Mouse (Mus musculus) neural tube, embryonic 14.5 days (tissue): ENCODE results near the gene Lrmda. TPM values are rescaled to one million over a fixed set of nuclear protein-coding genes. Genes with fewer than 3 reads are reported as not detected.

Experiments
- ATAC-seq: fragments of 200-750 bp; cut with Nextera tagmentation; 2 replicates; pipeline ENCODE4 v1.8.0; 2017; ENCODE audit warnings: low read depth, mild to moderate bottlenecking, moderate TSS enrichment, moderate library complexity
- H3K27ac ChIP-seq: fragments of 300-500 bp; sonication (generic); 2 replicates; pipeline ENCODE4 v1.5.1; 2014; ENCODE audit warnings: low read depth, mild to moderate bottlenecking, control low read depth, low read length, moderate library complexity, mixed read lengths
- H3K27me3 ChIP-seq: fragments of 300-500 bp; sonication (generic); 2 replicates; pipeline ENCODE4 v1.6.1; 2014; ENCODE audit warnings: low read length; ENCODE audit not compliant: control insufficient read depth, insufficient read depth
- H3K36me3 ChIP-seq: fragments of 300-500 bp; sonication (generic); 2 replicates; pipeline ENCODE4 v1.6.1; 2014; ENCODE audit warnings: low read length, mixed read lengths; ENCODE audit not compliant: control insufficient read depth, insufficient read depth
- H3K4me1 ChIP-seq: fragments of 300-500 bp; sonication (generic); 2 replicates; pipeline ENCODE4 v1.6.1; 2014; ENCODE audit warnings: low read length; ENCODE audit not compliant: control insufficient read depth, insufficient read depth
- H3K4me2 ChIP-seq: fragments of 300-500 bp; sonication (generic); 2 replicates; pipeline ENCODE4 v1.6.1; 2014; ENCODE audit warnings: mild to moderate bottlenecking, low read depth, low read length, control low read depth
- H3K4me3 ChIP-seq: fragments of 300-500 bp; sonication (generic); 2 replicates; pipeline ENCODE4 v1.5.1; 2014; ENCODE audit warnings: low read depth, low read length, control low read depth, mixed read lengths
- H3K9ac ChIP-seq: fragments of 300-500 bp; sonication (generic); replicated peaks from 2 replicates; pipeline ENCODE4 v1.6.1; 2014; ENCODE audit warnings: low read depth, mild to moderate bottlenecking, control low read depth, low read length, mixed read lengths
- H3K9me3 ChIP-seq: fragments of 300-500 bp; sonication (generic); 2 replicates; pipeline ENCODE4 v1.6.1; 2016; ENCODE audit warnings: low read length; ENCODE audit not compliant: control insufficient read depth
- WGBS: fragments of 180-500 bp; shearing (Covaris S2); extraction: QIAGEN DNeasy Blood & Tissue Kit; methylation state at CpG from one replicate; pipeline ENCODE4 v1.1.7; 2014; 5-methylcytosine and 5-hydroxymethylcytosine counted together
- polyA plus RNA-seq: library from polyadenylated mRNA; unstranded; fragments of >200 nt; fragmentation: Nextera tagmentation; extraction: Ambion mirVana; gene quantifications from 2 replicates; pipeline ENCODE4 v1.2.1, GENCODE M21; 2014

Gene Lrmda
- polyA plus RNA-seq, 1 experiment from 2014 or later = 0.35 TPM

DNA sequence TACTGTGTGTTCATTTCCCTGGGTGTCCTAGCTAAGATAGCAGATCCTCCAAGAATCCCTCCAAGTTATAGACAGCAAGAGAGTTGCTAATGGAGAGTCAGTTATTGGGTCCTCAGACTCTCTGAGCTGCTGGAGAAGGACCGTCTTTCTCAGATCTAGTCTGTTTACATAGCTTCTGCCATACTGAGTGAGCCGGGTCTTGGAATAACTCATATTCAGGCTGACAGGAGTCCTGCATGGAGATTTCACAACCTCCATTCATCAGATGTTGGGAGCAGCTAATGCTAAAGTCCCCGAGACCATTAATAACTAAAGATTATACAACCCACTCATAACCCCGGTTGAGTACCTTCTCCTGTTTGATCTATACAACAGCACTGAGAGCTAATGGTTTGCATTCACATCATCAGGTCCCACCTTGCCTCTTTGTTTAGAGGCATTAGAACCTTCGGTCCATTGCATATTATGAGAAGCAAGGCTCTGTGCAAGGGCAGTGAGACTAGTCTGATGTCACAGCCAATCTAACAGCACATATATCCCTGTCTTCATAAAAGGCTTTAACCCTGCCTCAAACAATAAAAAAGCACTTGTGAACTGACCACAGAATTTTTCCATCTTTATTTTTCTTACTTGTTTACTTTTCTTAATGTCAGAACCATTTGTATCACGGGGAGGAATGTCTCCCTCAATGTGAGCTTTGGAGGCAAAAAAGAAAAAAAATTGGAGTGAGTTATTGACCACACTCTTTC is 1037.9 kb downstream of the Lrmda start:
- 83% methylated on average over 6 of the region's 6 CpGs for WGBS
- Histone ChIP-seq H3K36me3 (no peaks in the 10 kb centered on the region), H3K9ac (no peak overlapping the region), H3K4me2 (no peak overlapping the region), H3K4me3 (no peak overlapping the region), H3K4me1 (no peaks in the 10 kb centered on the region), H3K27ac (no peak overlapping the region), H3K9me3 (no peaks in the 10 kb centered on the region), H3K27me3 (no peaks in the 10 kb centered on the region)
- no peak for ATAC-seq

DNA sequence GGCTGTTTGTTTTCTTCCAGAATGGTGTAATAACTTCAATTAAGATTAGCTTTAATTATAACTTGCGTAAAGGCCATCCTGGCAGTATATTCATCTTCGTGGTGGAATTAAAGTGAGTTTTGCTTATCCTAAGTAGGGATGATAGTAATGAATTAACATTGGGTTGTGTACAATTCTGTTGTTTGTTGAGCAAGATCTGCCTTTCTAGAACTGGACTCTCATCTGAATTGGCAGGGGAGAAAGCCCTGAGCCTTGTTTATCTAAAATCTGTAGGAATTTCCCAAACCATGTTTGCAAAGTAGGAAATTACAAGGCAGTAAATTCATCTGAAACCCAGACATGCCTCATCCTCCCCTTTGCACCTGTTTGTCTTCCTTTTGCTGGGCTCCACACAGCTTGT is 1038.5 kb downstream of the Lrmda start:
- Histone ChIP-seq H3K4me3 (no peak overlapping the region), H3K36me3 (no peaks in the 10 kb centered on the region), H3K27ac (no peak overlapping the region), H3K4me2 (no peak overlapping the region), H3K4me1 (no peaks in the 10 kb centered on the region), H3K9me3 (no peaks in the 10 kb centered on the region), H3K9ac (no peak overlapping the region), H3K27me3 (no peaks in the 10 kb centered on the region)
- WGBS = 97% methylated on average over 2 of the region's 2 CpGs
- no peak for ATAC-seq

DNA sequence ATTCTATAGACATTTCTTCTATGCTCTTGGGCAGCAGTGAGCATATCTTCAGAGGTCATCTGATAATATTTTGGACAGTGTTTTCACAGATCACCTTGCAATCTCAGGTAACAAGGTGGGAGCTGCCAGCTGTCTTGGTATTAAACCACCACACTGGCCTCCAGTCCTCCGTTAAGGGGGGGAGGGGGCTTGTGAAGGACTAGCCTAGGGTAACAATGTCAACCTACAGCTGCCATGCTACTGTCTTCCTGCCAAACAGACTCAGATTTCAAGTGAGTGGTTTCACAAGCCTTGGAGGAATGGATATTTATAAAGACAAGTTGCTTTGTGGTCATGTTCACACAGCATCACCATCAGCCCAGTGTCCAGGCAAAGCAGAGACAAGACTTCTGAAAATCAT is 1059.2 kb downstream of the Lrmda start:
- no peaks in the 10 kb centered on the region for H3K36me3 ChIP-seq
- WGBS = 73% methylated on average over 1 of the region's 1 CpGs
- no peak overlapping the region for H3K4me3 ChIP-seq
- H3K9me3 ChIP-seq = no peaks in the 10 kb centered on the region
- no peak overlapping the region for H3K9ac ChIP-seq
- H3K27ac ChIP-seq = no peak overlapping the region
- no peak overlapping the region for H3K4me2 ChIP-seq
- no peaks in the 10 kb centered on the region for H3K27me3 ChIP-seq
- no peak for ATAC-seq
- no peaks in the 10 kb centered on the region for H3K4me1 ChIP-seq

GRCm38 (mm10) chr14:23084241-23084773 is 1064.8 kb downstream of the Lrmda start:
- Histone ChIP-seq H3K4me1 (no peaks in the 10 kb centered on the region), H3K4me3 (no peak overlapping the region), H3K9me3 (no peaks in the 10 kb centered on the region), H3K27me3 (no peaks in the 10 kb centered on the region), H3K4me2 (no peak overlapping the region), H3K36me3 (no peaks in the 10 kb centered on the region), H3K9ac (no peak overlapping the region), H3K27ac (no peak overlapping the region)
- 83% methylated on average over 1 of the region's 1 CpGs for WGBS
- ATAC-seq = no peak

DNA sequence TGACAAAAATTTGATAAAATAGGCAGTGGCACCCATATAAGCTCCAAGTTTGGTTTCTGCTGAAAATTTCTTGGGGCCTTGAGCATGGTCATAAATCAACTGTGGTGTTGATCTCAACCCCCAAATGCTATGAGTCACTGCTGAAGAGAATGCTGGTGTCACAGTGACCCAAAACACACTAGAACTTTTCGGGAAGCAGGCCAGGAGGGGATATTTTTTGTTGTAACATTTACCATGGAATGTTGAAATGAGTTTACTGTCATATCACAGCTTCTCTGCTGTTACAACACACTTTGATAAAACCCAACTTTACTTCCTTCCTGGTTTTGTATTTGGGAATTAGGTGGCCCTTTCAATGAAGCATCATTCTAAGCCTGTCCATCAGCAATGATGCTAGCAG is 1065.3 kb downstream of the Lrmda start:
- no peaks in the 10 kb centered on the region for H3K27me3 ChIP-seq
- no peaks in the 10 kb centered on the region for H3K36me3 ChIP-seq
- no peak for ATAC-seq
- H3K4me2 ChIP-seq = no peak overlapping the region
- no peaks in the 10 kb centered on the region for H3K4me1 ChIP-seq
- H3K27ac ChIP-seq = no peak overlapping the region
- no peaks in the 10 kb centered on the region for H3K9me3 ChIP-seq
- no peak overlapping the region for H3K4me3 ChIP-seq
- WGBS = 79% methylated on average over 1 of the region's 1 CpGs
- H3K9ac ChIP-seq = no peak overlapping the region

DNA sequence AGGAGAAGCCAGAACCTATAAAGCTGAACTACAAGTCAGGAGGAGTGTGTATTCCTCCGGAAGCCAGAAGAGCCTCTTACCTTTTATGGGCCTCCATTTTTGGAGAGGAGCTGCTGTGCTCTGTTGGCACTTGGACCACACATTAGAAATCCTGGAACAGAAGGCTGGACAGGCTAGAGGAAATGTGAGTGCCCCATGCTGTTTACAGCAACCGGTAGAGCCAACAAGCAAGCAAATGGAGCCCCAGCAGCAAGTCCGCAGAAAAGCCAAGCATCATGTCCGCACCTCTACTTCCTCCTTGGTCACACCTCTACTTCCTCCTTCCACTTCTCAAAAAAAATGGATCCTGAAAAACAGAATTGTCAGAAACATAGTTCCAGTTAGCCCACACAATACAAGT is 1073.8 kb downstream of the Lrmda start:
- Histone ChIP-seq H3K36me3 (no peaks in the 10 kb centered on the region), H3K27ac (no peak overlapping the region), H3K9ac (no peak overlapping the region), H3K4me1 (peaks cover 7% of the 10 kb centered on the region; the same call in 1 of the 2 replicates), H3K4me2 (no peak overlapping the region), H3K4me3 (no peak overlapping the region), H3K27me3 (no peaks in the 10 kb centered on the region), H3K9me3 (no peaks in the 10 kb centered on the region)
- WGBS = 88% methylated on average over 4 of the region's 4 CpGs
- no peak for ATAC-seq

DNA sequence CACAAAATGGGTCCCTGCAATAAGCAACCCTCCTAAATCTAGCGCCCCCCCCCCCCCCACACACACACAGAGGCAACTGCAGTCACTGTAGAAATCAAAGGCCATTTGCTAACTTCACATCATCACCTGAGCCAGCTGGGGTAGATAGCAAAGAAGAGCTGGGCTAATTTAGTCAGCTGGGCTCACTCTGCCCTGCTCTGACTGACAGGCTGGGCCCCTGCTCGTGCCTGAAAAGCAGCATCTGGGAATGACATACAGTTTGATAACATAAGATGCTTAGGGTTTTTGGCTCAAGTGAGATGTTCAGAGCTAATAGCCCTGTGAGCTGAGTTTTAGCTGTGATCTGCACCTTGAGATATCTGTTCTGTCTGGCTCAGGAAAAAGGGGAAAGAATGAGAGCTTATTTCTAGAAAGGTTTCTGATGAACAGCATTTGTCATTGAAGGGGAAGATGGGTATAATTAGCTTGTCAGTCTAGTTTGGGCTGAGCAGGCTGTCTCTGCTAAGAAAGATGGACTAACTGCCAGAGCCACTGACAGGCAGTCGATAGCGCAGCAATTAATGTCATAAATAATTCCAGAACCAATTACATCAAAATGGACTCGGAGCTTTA is 1075.1 kb downstream of the Lrmda start:
- Histone ChIP-seq H3K27me3 (no peaks in the 10 kb centered on the region), H3K4me3 (no peak overlapping the region), H3K27ac (peak overlapping the region; percentile 34), H3K9me3 (no peaks in the 10 kb centered on the region), H3K9ac (no peak overlapping the region), H3K36me3 (no peaks in the 10 kb centered on the region), H3K4me1 (peaks cover 7% of the 10 kb centered on the region; the same call in 1 of the 2 replicates), H3K4me2 (no peak overlapping the region)
- no peak for ATAC-seq
- WGBS = 26% methylated on average over 5 of the region's 5 CpGs

GRCm38 (mm10) chr14:23095158-23096016 is 1075.9 kb downstream of the Lrmda start:
- Histone ChIP-seq H3K9me3 (no peaks in the 10 kb centered on the region), H3K27ac (no peak overlapping the region), H3K9ac (no peak overlapping the region), H3K27me3 (no peaks in the 10 kb centered on the region), H3K36me3 (no peaks in the 10 kb centered on the region), H3K4me2 (no peak overlapping the region), H3K4me3 (no peak overlapping the region), H3K4me1 (peaks cover 7% of the 10 kb centered on the region; the same call in 1 of the 2 replicates)
- no peak for ATAC-seq
- 55% methylated on average over 10 of the region's 10 CpGs for WGBS
